Mouse (Mus musculus) lung, postnatal 0 days (tissue): ENCODE measurements around the gene Cacna1d.

Experiments
- CTCF ChIP-seq: IDR thresholded peaks from 2 replicates; pipeline ENCODE4 v1.5.1; 2016; ENCODE audit warnings: antibody characterized with exemption, mild to moderate bottlenecking
- EP300 ChIP-seq: IDR thresholded peaks from 2 replicates; pipeline ENCODE4 v1.6.1; 2016; ENCODE audit warnings: antibody characterized with exemption, mild to moderate bottlenecking, control low read depth

DNA sequence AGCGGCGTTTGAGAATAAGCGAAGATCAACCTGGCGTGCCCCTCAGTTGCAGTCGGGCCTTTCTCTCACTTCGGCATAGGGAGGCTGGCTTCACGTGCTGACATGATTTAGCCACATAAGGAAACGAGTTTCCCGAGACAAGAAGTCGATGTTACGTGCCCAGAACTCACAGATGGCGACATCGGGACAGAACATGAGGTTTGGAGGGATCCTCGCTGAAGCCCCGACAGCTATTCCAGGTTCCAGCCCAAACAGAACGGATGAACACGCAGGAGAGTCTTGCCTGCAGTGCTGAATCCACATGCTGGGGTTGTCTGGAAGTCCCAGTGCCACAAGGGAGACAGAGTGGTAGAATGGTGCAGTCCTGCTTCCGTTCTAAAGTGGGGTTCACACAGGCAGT, 452.8 kb downstream of the Cacna1d start:
- TF ChIP-seq CTCF (no peak), EP300 (no peak)
